7 mouse cellular contexts compared by ENCODE assay signal in genomic region chr12:7816616-7817015, GRCm38 (mm10).
DNase-seq lines count a peak whose midpoint lies in the region; ATAC-seq lines count a peak whose summit lies in the region.

No protein-coding gene starts in this region.

- DNase-seq in adrenal gland, postnatal 25 days, result peak; percentile 17
- DNase-seq in frontal cortex, postnatal 10 days (ENCODE audit: low spot score in 2 of 2), result peak; percentile 13 to 22
- peak; percentile 64 to 75 for DNase-seq in layer of hippocampus, adult 18-20 months (ENCODE audit: low spot score in 2 of 2)
- peak; percentile 32 to 71 for DNase-seq in lung, postnatal 4 days
- DNase-seq in cerebellum, postnatal 10 days, result no peak
- no peak for DNase-seq in liver

- ATAC-seq in megakaryocyte-erythroid progenitor cell, adult 5-6 weeks (replicated peaks; ENCODE audit: low FRiP score, low TSS enrichment, poor library complexity, severe bottlenecking), result no peak

Comparison
In these comparisons a context has a peak if more than half of its experiments do, and no peak if none do; other contexts are left out.
1. DNase-seq: peak in adrenal gland, postnatal 25 days (single experiment), frontal cortex, postnatal 10 days (2 of 2), layer of hippocampus, adult 18-20 months (2 of 2) and lung, postnatal 4 days (2 of 2); none in cerebellum, postnatal 10 days (0 of 2) and liver (single experiment).